Mouse (Mus musculus): Measurements from ENCODE around the gene Plagl1. TPM values are rescaled to one million over a fixed set of nuclear protein-coding genes. Genes with fewer than 3 reads are reported as not detected.

Gene Plagl1
- polyA plus RNA-seq, 1 experiment from 2014 or later, result 136 TPM

DNA sequence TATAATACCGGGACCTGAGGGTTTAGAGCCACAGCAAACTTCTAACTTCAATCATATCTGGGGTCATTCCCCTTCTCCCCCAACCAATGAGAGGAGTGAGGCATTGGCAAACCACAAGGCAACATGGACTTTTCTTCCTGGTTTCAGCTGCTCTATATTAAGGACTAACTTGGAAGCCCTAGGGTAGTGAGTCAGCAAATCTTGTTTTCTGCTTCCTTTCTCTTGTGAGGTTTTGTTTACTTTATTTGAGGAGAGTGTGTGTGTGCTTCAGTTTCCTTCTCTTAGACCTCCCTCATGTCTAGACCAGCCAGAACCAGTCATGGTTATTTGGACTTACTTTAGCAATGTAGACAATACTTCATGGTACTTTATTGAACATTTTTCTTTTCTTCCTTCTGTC, 32.1 kb upstream of the Plagl1 start:
- WGBS, result 90% methylated on average over 1 of the region's 1 CpGs
- H3K9me3 ChIP-seq (replicated peaks; ENCODE audit: control insufficient read depth, low read length), result no peaks in the 10 kb centered on the region

GRCm38 (mm10) chr10:13029416-13029815, 30.9 kb upstream of the Plagl1 start:
- Histone ChIP-seq H3K9me3 (replicated peaks; ENCODE audit: control insufficient read depth, low read length) (no peaks in the 10 kb centered on the region), H3K9ac (replicated peaks; ENCODE audit: low read length) (no peak overlapping the region), H3K27me3 (ENCODE audit: control insufficient read depth, insufficient read depth, low read length) (no peaks in the 10 kb centered on the region), H3K4me1 (ENCODE audit: control insufficient read depth, insufficient read depth, low read length) (no peaks in the 10 kb centered on the region), H3K4me3 (ENCODE audit: low read depth, low read length) (no peak overlapping the region), H3K36me3 (replicated peaks; ENCODE audit: control insufficient read depth, insufficient read depth, low read depth, low read length) (no peaks in the 10 kb centered on the region), H3K4me2 (ENCODE audit: low read depth, low read length) (no peak overlapping the region), H3K27ac (replicated peaks; ENCODE audit: low read depth, low read length) (no peak overlapping the region)
- ATAC-seq (replicated peaks; ENCODE audit: insufficient number of reproducible peaks, low FRiP score, low TSS enrichment, low read depth) (no peak), DNase-seq (ENCODE audit: low spot score) (no peak)
- 88% methylated on average over 5 of the region's 5 CpGs for WGBS

More for the DNA sequence above, 32.1 kb upstream of the Plagl1 start:
- H3K9ac ChIP-seq (replicated peaks; ENCODE audit: low read length), result no peak overlapping the region
- no peak overlapping the region for H3K4me2 ChIP-seq (ENCODE audit: low read depth, low read length)
- H3K27ac ChIP-seq (replicated peaks; ENCODE audit: low read depth, low read length), result no peak overlapping the region
- no peaks in the 10 kb centered on the region for H3K4me1 ChIP-seq (ENCODE audit: control insufficient read depth, insufficient read depth, low read length)
- no peak overlapping the region for H3K4me3 ChIP-seq (ENCODE audit: low read depth, low read length)
- DNase-seq (ENCODE audit: low spot score) (no peak), ATAC-seq (replicated peaks; ENCODE audit: insufficient number of reproducible peaks, low FRiP score, low TSS enrichment, low read depth) (no peak)
- no peaks in the 10 kb centered on the region for H3K27me3 ChIP-seq (ENCODE audit: control insufficient read depth, insufficient read depth, low read length)
- H3K36me3 ChIP-seq (replicated peaks; ENCODE audit: control insufficient read depth, insufficient read depth, low read depth, low read length), result no peaks in the 10 kb centered on the region

DNA sequence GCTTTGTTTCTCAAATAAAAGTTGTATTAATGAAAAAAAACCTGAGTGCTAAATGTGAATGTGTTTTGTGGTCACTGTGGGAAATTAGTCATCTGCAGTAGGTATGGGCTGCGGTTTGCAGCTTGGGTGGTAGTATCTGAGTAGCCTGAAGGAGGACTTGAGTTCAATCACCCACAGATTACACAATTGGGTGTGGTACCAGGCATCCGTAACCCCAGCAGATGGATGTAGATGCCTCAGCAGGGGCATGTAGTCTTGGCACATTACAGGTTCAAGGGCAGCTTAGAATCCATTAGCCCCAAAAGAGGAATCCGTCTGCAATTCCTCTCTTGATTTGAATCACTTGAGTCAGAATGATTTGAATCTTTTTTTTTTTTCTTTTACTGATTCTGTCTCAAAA, 25.0 kb upstream of the Plagl1 start:
- DNase-seq (ENCODE audit: low spot score) (no peak), ATAC-seq (replicated peaks; ENCODE audit: insufficient number of reproducible peaks, low FRiP score, low TSS enrichment, low read depth) (no peak)
- H3K9ac ChIP-seq (replicated peaks; ENCODE audit: low read length), result no peak overlapping the region
- no peaks in the 10 kb centered on the region for H3K4me1 ChIP-seq (ENCODE audit: control insufficient read depth, insufficient read depth, low read length)
- no peak overlapping the region for H3K4me3 ChIP-seq (ENCODE audit: low read depth, low read length)
- no peak overlapping the region for H3K27ac ChIP-seq (replicated peaks; ENCODE audit: low read depth, low read length)
- H3K27me3 ChIP-seq (ENCODE audit: control insufficient read depth, insufficient read depth, low read length), result no peaks in the 10 kb centered on the region
- no peaks in the 10 kb centered on the region for H3K36me3 ChIP-seq (replicated peaks; ENCODE audit: control insufficient read depth, insufficient read depth, low read depth, low read length)
- no peak overlapping the region for H3K4me2 ChIP-seq (ENCODE audit: low read depth, low read length)
- H3K9me3 ChIP-seq (replicated peaks; ENCODE audit: control insufficient read depth, low read length), result no peaks in the 10 kb centered on the region
- WGBS, result 90% methylated on average over 3 of the region's 3 CpGs

GRCm38 (mm10) chr10:13039637-13040174, 20.6 kb upstream of the Plagl1 start:
- Histone ChIP-seq H3K9ac (replicated peaks; ENCODE audit: low read length) (no peak overlapping the region), H3K27me3 (ENCODE audit: control insufficient read depth, insufficient read depth, low read length) (no peaks in the 10 kb centered on the region), H3K27ac (replicated peaks; ENCODE audit: low read depth, low read length) (no peak overlapping the region), H3K4me2 (ENCODE audit: low read depth, low read length) (no peak overlapping the region), H3K4me3 (ENCODE audit: low read depth, low read length) (no peak overlapping the region), H3K36me3 (replicated peaks; ENCODE audit: control insufficient read depth, insufficient read depth, low read depth, low read length) (no peaks in the 10 kb centered on the region), H3K4me1 (ENCODE audit: control insufficient read depth, insufficient read depth, low read length) (no peaks in the 10 kb centered on the region), H3K9me3 (replicated peaks; ENCODE audit: control insufficient read depth, low read length) (no peaks in the 10 kb centered on the region)
- no peak for ATAC-seq (replicated peaks; ENCODE audit: insufficient number of reproducible peaks, low FRiP score, low TSS enrichment, low read depth)
- no peak for DNase-seq (ENCODE audit: low spot score)
- WGBS, result 82% methylated on average over 5 of the region's 5 CpGs

GRCm38 (mm10) chr10:13044659-13045058, 15.6 kb upstream of the Plagl1 start:
- H3K4me1 ChIP-seq (ENCODE audit: control insufficient read depth, insufficient read depth, low read length), result no peaks in the 10 kb centered on the region

GRCm38 (mm10) chr10:13047816-13048215, 12.5 kb upstream of the Plagl1 start:
- H3K36me3 ChIP-seq (replicated peaks; ENCODE audit: control insufficient read depth, insufficient read depth, low read depth, low read length), result no peaks in the 10 kb centered on the region
- ATAC-seq (replicated peaks; ENCODE audit: insufficient number of reproducible peaks, low FRiP score, low TSS enrichment, low read depth), result no peak
- WGBS, result 44% methylated on average over 4 of the region's 4 CpGs

More at GRCm38 (mm10) chr10:13044659-13045058, 15.6 kb upstream of the Plagl1 start:
- 92% methylated on average over 11 of the region's 11 CpGs for WGBS
- Histone ChIP-seq H3K27me3 (ENCODE audit: control insufficient read depth, insufficient read depth, low read length) (no peaks in the 10 kb centered on the region), H3K9ac (replicated peaks; ENCODE audit: low read length) (no peak overlapping the region), H3K4me2 (ENCODE audit: low read depth, low read length) (no peak overlapping the region), H3K27ac (replicated peaks; ENCODE audit: low read depth, low read length) (no peak overlapping the region), H3K4me3 (ENCODE audit: low read depth, low read length) (no peak overlapping the region), H3K36me3 (replicated peaks; ENCODE audit: control insufficient read depth, insufficient read depth, low read depth, low read length) (no peaks in the 10 kb centered on the region), H3K9me3 (replicated peaks; ENCODE audit: control insufficient read depth, low read length) (no peaks in the 10 kb centered on the region)
- ATAC-seq (replicated peaks; ENCODE audit: insufficient number of reproducible peaks, low FRiP score, low TSS enrichment, low read depth) (no peak), DNase-seq (ENCODE audit: low spot score) (no peak)

DNA sequence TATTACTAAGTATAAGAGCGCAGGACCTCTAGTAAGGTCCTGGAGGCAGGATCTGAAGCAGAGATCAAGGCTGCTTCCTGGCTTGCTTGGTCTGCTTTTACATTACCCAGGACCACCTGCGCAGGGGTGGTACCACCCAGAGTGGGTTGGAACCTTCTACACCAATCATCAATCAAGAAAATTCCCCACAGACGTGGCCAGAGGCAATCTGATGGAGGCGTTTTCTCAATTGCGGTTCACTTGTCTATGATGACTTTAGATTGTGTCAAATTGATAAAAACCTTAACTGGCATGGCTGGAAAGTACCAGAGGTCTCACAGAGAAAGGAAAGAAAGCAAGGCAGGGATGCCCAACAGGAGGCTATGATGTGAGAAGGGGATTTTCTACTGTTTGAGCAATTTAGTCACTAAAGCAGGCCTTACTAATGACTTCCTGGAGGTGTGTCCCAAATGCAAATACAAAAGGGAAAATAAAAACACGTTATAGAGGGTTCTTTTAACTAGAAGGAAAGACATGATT, 3.4 kb upstream of the Plagl1 start:
- H3K9me3 ChIP-seq (replicated peaks; ENCODE audit: control insufficient read depth, low read length), result no peaks in the 10 kb centered on the region
- WGBS, result 87% methylated on average over 6 of the region's 6 CpGs

More at GRCm38 (mm10) chr10:13047816-13048215, 12.5 kb upstream of the Plagl1 start:
- no peak for DNase-seq (ENCODE audit: low spot score)
- no peak overlapping the region for H3K4me3 ChIP-seq (ENCODE audit: low read depth, low read length)
- no peaks in the 10 kb centered on the region for H3K27me3 ChIP-seq (ENCODE audit: control insufficient read depth, insufficient read depth, low read length)
- no peak overlapping the region for H3K27ac ChIP-seq (replicated peaks; ENCODE audit: low read depth, low read length)
- no peaks in the 10 kb centered on the region for H3K4me1 ChIP-seq (ENCODE audit: control insufficient read depth, insufficient read depth, low read length)
- no peaks in the 10 kb centered on the region for H3K9me3 ChIP-seq (replicated peaks; ENCODE audit: control insufficient read depth, low read length)
- no peak overlapping the region for H3K9ac ChIP-seq (replicated peaks; ENCODE audit: low read length)
- H3K4me2 ChIP-seq (ENCODE audit: low read depth, low read length), result no peak overlapping the region

DNA sequence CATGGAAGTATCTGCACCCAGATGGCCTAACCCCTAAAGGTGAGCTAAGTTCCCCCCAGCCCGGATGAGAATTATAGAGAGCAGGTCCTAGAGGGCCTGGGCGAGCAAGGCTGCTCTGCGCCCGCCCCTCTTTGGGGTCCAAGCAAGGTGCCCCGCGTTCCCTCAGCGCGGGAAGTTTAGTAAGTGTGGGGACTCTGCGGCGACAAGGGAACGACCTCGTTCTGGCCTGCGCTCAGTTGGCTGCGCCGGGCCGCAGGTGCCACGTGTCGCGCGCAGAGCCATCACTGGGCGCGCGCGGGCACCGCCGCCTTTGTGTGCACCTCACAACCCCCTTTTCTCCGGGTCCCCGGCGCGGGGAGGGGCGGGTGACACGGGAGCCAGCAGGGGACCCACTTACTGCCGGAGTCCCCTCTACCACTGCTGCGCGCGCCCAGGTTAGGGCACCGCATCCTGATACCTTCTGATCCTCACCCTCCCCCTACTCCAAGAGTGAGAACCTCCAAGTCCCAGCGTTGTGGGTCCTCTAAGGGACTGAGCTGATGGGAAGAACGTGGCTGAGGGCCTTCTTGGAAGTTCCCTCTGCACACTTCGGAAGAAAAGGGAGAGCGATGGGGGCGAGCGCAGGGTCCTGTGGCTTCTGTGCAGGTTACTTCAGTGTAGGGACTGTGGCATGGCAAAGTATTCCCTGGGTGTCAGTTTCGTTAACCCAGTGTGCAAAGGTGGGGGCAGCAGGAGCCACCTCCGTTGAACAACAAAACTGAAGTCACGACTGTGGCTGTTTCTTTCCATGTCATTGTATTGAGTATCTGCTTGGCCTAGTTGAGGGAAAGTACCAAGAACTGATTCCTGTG, 742 bp downstream of the Plagl1 start:
- H3K27me3 ChIP-seq (ENCODE audit: control insufficient read depth, insufficient read depth, low read length), result peaks cover 26% of the 10 kb centered on the region
- DNase-seq (ENCODE audit: low spot score) (no peak), ATAC-seq (replicated peaks; ENCODE audit: insufficient number of reproducible peaks, low FRiP score, low TSS enrichment, low read depth) (peak; percentile 46; the same call in 1 of the 2 replicates)
- no peaks in the 10 kb centered on the region for H3K9me3 ChIP-seq (replicated peaks; ENCODE audit: control insufficient read depth, low read length)
- peaks cover 6% of the 10 kb centered on the region; the same call in 1 of the 2 replicates for H3K4me1 ChIP-seq (ENCODE audit: control insufficient read depth, insufficient read depth, low read length)
- no peaks in the 10 kb centered on the region for H3K36me3 ChIP-seq (replicated peaks; ENCODE audit: control insufficient read depth, insufficient read depth, low read depth, low read length)
- H3K9ac ChIP-seq (replicated peaks; ENCODE audit: low read length), result peak overlapping the region; percentile 55
- H3K4me3 ChIP-seq (ENCODE audit: low read depth, low read length), result peak overlapping the region; percentile 29
- no peak overlapping the region for H3K27ac ChIP-seq (replicated peaks; ENCODE audit: low read depth, low read length)
- WGBS, result 4% methylated on average over 46 of the region's 46 CpGs
- peak overlapping the region; percentile 64 for H3K4me2 ChIP-seq (ENCODE audit: low read depth, low read length)

More for the DNA sequence above, 3.4 kb upstream of the Plagl1 start:
- no peak overlapping the region for H3K4me3 ChIP-seq (ENCODE audit: low read depth, low read length)
- ATAC-seq (replicated peaks; ENCODE audit: insufficient number of reproducible peaks, low FRiP score, low TSS enrichment, low read depth), result no peak
- H3K36me3 ChIP-seq (replicated peaks; ENCODE audit: control insufficient read depth, insufficient read depth, low read depth, low read length), result no peaks in the 10 kb centered on the region
- H3K4me1 ChIP-seq (ENCODE audit: control insufficient read depth, insufficient read depth, low read length), result peaks cover 6% of the 10 kb centered on the region; the same call in 1 of the 2 replicates
- DNase-seq (ENCODE audit: low spot score), result no peak
- no peak overlapping the region for H3K27ac ChIP-seq (replicated peaks; ENCODE audit: low read depth, low read length)
- peaks cover 21% of the 10 kb centered on the region for H3K27me3 ChIP-seq (ENCODE audit: control insufficient read depth, insufficient read depth, low read length)
- no peak overlapping the region for H3K9ac ChIP-seq (replicated peaks; ENCODE audit: low read length)
- H3K4me2 ChIP-seq (ENCODE audit: low read depth, low read length), result no peak overlapping the region

Data from embryonic facial prominence, embryonic 11.5 days (tissue).